Mouse (Mus musculus) stomach, postnatal 0 days (tissue): ENCODE results near the gene Wdtc1.

Experiments
- CTCF ChIP-seq: IDR thresholded peaks from 2 replicates; pipeline ENCODE4 v1.5.1; 2016; ENCODE audit warnings: antibody characterized with exemption, low read depth, mild to moderate bottlenecking, moderate library complexity
- EP300 ChIP-seq: optimal IDR thresholded peaks from 2 replicates; pipeline ENCODE3; 2016; ENCODE audit warnings: antibody characterized with exemption

GRCm38 (mm10) chr4:133286476-133287077 lies 66.7 kb downstream of the Wdtc1 start:
- TF ChIP-seq CTCF = no peak
- no peak for TF ChIP-seq EP300
